Mouse (Mus musculus) lung, postnatal 36 days (tissue): ENCODE data around the gene Bend5.

Experiments
- DNase-seq: peaks from one replicate; pipeline ENCODE4 v3.0.0; 2022; ENCODE audit warnings: mixed read lengths

The Bend5 gene

DNA sequence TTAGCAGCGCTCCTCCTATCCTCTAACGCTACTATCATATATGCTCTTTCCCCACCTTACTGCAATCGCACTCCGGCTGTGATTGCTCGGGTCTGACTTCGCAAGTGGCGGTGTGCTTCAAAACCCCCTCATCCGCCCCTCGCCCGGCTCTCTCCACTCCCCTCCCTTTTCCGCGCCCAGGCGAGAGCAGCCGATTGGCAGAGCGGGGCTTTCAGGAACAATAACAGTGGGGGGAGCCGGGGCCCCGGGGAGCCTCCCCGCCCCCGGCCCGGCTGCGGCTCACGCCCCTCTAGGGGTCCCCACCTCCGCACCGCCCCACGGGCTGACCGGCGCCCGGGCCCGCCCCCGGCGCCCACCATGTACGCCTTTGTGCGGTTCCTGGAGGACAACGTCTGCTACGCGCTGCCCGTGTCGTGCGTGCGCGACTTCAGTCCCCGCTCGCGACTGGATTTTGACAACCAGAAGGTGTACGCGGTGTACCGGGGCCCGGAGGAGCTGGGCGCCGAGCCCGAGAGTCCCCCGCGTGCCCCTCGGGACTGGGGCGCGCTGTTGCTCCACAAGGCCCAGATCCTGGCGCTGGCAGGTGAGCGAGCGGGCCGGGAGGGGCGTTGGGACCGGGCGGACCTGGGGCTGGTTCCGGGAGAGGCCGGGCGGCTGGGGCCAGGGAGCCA is at the start of gene Bend5:
Gene Bend5 (plus strand): TSS at position 189 of the 671 bp plus-strand sequence.
- DNase-seq = peak; percentile 63

- no peak for DNase-seq
These were observed 47.0 kb upstream of the Bend5 start for GRCm38 (mm10) chr4:111367771-111368170.

GRCm38 (mm10) chr4:111377159-111377558 is 37.6 kb upstream of the Bend5 start:
- DNase-seq = no peak

GRCm38 (mm10) chr4:111378071-111378470 is 36.7 kb upstream of the Bend5 start:
- no peak for DNase-seq

DNA sequence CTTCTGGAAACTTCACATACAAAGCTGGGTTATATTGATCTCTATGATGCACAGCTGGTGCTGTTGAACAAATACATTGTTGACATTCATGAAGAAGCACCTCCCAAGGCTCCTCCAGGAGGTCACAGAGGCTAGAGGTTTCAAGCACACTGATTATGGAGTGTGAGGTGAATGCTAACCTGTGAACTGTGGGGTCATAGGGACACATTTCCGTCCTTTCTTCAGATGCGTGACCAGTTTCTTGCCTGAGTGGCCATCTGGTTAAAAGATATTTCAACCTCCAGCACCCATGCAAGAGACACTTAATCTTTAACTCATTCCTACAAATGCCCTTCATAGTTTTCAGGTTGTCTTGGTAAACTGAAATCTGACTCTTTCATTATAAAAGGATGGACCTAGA is 31.7 kb upstream of the Bend5 start:
- no peak for DNase-seq

DNA sequence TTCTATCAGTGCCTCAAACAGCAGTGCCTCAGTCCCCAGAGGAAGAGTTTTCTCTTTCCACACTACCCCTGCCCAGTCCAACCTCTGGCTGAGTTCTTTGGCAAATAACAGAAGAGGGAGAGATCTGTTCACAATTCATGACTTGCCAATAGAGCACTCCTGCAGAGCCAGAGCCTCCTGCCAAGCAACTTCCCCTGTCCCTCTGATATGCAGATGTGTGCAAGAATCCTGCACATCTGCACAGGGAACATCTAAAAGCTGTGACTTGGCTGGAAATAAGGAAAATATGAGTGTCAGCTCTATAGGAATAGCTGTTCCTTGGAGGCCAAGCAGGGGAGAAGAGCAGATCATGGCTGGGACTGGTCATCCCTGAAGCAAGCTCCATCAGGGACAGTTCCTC is 24.1 kb upstream of the Bend5 start:
- DNase-seq = no peak

GRCm38 (mm10) chr4:111399784-111400183 is 15.0 kb upstream of the Bend5 start:
- peak; percentile 36 for DNase-seq

DNA sequence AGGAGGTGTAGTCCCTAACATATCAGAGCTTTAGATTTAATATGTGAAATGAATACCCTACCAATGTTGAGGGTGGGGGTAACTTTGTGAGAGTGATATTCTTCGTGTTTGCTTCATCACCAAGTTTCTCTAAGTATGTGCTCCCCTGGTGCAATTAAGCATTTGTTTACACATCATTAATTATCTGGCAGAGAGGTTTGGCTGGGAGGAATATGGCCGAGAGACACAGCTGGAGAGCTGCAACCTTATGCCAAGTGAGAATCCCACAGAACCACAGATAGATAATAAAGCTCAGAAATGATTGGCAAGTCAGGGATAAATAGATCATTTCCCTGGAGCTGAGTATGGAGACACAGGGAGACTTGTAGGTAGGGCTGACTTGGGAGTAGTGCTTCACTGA is 14.1 kb upstream of the Bend5 start:
- no peak for DNase-seq

GRCm38 (mm10) chr4:111403243-111403642 is 11.6 kb upstream of the Bend5 start:
- DNase-seq = no peak

DNA sequence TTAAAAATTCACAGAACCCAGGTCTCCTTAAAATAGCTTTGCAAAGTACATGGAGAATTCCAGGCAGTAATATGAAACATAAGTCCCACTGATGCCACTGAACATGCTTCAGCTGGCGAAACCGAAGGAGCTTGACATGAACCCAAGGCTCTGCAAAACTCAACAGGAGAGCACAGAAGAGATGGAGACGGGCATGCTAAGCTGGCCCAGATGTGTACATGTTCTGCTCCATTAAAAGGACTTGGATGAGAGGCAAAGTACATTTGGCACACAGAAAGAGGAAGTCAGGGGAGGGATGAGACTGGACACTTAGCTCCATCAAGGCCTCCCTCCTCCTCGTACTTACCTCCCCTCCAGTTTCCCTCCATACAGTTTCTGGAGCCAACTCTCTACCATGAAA is 4.1 kb upstream of the Bend5 start:
- DNase-seq = no peak

DNA sequence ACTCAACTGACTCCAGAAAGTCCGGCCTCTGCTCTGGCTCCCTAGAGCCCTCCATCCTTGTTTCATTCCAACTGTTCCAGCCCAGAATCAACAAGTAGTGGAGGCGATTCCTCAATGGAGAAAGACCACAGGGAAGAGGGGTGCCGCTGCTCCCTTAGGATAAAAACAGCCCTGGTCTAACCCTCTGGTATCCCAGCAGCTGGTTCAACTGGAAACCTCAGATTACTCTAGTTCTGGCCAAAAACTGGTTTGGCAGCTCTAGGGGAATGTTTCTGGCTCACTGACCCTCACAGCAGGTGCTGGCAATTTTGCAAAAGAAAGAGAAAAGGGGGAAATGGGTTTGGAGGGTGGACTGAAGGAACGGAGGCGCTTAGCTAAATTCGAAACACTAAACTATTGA is 407 bp upstream of the Bend5 start:
- no peak for DNase-seq

- DNase-seq = no peak
These were observed 1.3 kb downstream of the Bend5 start for GRCm38 (mm10) chr4:111416126-111416525.

- no peak for DNase-seq
These were observed 1.7 kb downstream of the Bend5 start for GRCm38 (mm10) chr4:111416551-111416950.

DNA sequence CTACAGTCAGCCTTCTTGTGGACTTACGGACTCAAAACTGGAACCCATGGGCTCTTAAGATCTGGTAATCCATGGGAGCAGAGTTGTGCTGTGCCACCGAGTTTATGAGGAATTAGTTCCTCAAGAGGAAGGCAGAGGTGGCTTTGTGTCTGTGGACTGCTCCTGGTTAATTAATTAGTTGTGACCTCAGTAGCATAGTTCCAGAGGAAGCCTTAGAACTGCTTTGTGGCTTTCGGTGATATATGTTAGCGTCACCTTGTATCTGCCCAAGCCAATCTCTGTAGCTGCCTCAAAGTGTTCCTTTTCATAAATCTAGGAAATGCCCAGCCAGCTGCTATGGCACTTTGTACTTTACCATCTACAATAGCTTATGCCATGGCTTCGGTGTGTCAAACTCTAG is 2.9 kb downstream of the Bend5 start:
- DNase-seq = no peak

DNA sequence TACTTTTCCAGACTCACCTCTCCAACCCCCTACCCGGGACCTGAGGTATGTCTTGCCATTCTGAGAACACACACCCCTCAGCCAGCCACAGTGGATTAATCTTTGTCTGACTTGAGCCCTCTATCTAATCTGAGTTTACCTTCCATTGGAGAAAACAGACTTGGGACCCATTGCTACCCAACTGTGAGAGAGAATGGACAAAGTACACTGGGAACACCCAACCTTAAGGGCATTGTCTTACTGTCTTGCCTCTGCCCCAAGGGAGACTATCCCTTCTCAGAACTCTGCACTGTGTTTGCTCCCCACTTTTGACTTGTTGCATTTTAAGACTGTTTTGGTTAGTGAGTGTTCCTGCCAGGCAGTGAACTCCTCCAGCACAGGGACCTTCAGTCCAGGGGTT is 4.7 kb downstream of the Bend5 start:
- DNase-seq = no peak

- DNase-seq = peak; percentile 21
These were observed 5.2 kb downstream of the Bend5 start for GRCm38 (mm10) chr4:111420031-111420430.

DNA sequence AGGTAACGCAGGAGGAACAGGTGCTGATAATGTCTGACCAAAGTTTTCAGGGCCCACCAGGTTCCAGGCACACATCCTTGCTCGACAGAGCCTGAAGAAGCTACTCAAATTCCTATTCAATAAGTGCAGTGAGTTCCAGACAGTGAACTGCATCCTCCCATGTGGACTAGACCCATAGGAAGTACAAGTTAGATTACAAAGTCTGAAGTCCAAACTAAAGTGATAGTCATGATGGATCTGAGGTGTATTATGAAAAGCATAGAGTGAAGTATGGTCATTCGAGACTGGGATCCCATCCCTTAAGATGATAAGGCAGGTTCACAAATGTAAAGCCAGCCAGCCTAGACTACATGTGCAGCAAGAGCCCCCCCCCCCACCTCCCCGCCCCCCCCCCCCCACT is 6.1 kb downstream of the Bend5 start:
- DNase-seq = no peak

DNA sequence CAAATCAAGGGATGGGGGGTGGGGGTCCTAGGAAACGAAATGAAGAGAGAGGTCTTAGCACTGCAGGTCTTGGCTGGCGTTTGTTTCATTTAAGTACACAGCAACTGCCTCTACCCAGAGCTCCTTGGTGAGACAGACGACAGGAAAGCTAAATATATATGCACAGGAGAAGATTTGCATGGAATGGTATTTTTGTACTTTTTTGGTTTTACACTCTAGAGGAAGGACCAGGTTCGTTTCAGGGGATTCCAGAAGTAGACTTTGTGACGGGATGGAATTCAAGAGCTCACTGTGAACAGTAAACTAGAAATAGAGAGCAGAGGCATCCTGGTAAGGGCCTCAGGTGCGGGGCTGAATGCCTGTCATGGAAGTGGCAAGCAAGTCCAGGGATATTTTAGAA is 7.0 kb downstream of the Bend5 start:
- no peak for DNase-seq

- DNase-seq = no peak
These were observed 9.7 kb downstream of the Bend5 start for GRCm38 (mm10) chr4:111424371-111424950.

DNA sequence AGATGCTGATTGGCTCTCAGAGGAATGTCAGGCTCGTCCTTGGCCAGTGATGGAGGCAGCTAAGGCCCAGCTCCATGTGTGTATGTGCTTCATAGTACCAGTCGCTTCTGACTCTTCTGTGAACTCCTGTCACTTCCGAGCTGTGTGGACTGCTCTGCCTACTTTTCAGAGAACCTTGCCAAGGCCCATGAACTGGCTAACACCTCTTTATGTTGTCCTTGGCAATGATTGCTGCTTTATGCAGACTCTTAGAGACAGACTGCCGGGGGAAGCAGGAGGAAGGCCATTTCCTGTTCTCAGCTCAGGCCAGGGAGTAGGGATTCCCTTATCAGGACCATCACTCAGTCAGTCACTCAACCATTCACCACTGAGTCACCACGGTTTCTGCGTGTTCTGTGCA is 10.4 kb downstream of the Bend5 start:
- no peak for DNase-seq

- peak; percentile 54 for DNase-seq
These were observed 16.4 kb downstream of the Bend5 start for GRCm38 (mm10) chr4:111431186-111431585.

DNA sequence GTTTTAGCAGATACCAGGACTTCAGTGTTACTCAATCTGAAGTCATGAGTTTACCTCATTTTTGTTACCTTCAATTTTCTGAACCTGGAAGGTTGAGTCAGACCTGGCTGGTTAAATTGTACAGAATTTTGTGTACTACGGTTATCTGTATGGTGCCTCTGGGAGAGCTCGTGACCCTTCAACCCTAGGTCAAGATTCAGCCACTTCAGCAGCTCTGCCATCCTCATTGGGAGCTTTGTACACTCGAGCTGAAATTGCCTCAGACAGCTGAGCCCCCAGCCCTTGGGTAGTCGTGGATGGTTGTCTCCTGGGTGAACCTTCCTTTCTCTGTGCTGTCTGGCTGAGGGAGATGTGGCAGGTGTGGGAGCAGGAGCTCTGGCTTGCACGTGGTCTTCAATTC is 17.2 kb downstream of the Bend5 start:
- DNase-seq = no peak

GRCm38 (mm10) chr4:111432417-111432816 is 17.6 kb downstream of the Bend5 start:
- DNase-seq = no peak

- DNase-seq = no peak
These were observed 26.9 kb downstream of the Bend5 start for GRCm38 (mm10) chr4:111441709-111442108.
